Mouse (Mus musculus) R1 (cell line): ENCODE results near the gene Mrgprx2.

ENCODE experiments used
- DNase-seq: peaks from one replicate; pipeline ENCODE4 v3.0.0-alpha.2; 2018; ENCODE audit warnings: low read depth, low spot score

The Mrgprx2 gene

GRCm38 (mm10) chr7:48499221-48499620 is at the start of gene Mrgprx2:
Gene Mrgprx2, minus strand, starts transcription at chr7:48499321.
- no peak for DNase-seq

DNA sequence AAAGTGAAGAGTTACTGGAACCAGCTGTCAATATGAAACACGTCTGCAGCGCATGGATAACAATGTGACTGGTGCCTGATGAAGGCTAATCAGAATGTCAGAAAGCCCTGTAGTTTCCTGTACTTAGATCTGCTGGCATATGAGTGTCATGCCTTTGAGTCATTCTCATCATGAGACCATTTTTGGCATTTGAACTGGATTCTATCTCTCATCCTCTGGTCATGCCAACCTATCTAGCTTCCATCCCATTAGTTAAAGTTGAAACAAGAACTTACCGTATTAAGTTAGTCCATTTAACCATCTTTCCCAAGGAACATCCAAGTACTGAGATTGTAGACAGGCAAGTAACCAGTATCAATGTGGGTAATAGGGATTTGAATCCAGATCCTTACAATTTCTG is 42.9 kb downstream of the Mrgprx2 start, which contains the start of gene Mrgprb1:
TSS of gene Mrgprb1 (minus strand) at position 101 of the 400 bp plus-strand sequence.
- no peak for DNase-seq

GRCm38 (mm10) chr7:48436581-48436980 is 62.5 kb downstream of the Mrgprx2 start:
- DNase-seq = peak; percentile 62

DNA sequence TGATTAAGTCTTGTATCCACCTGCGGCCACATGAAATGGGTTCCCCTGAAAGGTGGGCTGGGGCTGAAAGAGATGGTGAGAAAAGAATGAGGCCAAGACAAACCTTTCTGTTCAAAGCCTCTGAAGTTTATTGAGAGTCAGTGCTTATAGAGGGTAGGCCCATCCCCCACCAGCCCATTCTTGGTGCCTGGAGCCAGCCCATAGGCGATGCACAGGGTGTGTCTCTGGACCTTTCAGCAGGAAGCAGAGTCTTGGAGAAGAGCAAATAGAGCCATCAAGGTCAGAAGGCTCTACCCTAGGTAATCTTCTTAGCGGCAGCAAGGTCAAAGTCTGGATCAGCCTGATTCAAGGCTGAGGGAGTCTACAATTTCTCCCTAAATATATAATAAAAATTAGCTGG is 63.2 kb downstream of the Mrgprx2 start:
- peak; percentile 79 for DNase-seq
